Mouse (Mus musculus) brain, embryonic 14.5 days (tissue): ENCODE results near the gene Prp2. TPM values are rescaled to one million over a fixed set of nuclear protein-coding genes. Genes with fewer than 3 reads are reported as not detected.
"Not testable (repeated sequence)": the region's sequence is repeated elsewhere in the genome, so short reads cannot be mapped to it uniquely, and the experiment has no call there.

Source experiments
- DNase-seq: peaks from one replicate; pipeline ENCODE4 v3.0.0-alpha.2; 2011; ENCODE audit warnings: low read depth
- CTCF ChIP-seq: fragments of 200-500 bp; IDR thresholded peaks from 2 replicates; pipeline ENCODE4 v1.5.1; 2012; ENCODE audit warnings: inconsistent platforms, mild to moderate bottlenecking, moderate library complexity, borderline replicate concordance; ENCODE audit not compliant: insufficient read depth, insufficient read length; ENCODE audit errors: extremely low read depth
- POLR2A ChIP-seq: fragments of 200-500 bp; IDR thresholded peaks from 2 replicates; pipeline ENCODE4 v1.6.1; 2012; ENCODE audit warnings: mild to moderate bottlenecking, inconsistent platforms, borderline replicate concordance; ENCODE audit not compliant: poor library complexity, insufficient read depth, insufficient read length, severe bottlenecking; ENCODE audit errors: extremely low read depth
- polyA plus RNA-seq: library from polyadenylated mRNA; depleted of rRNA; stranded (reverse); fragments of >200 nt; gene quantifications from 2 replicates; pipeline ENCODE4 v1.2.3, GENCODE M21; 2012; rRNA removed

Prp2 gene
- not detected in 2 replicates for polyA plus RNA-seq

DNA sequence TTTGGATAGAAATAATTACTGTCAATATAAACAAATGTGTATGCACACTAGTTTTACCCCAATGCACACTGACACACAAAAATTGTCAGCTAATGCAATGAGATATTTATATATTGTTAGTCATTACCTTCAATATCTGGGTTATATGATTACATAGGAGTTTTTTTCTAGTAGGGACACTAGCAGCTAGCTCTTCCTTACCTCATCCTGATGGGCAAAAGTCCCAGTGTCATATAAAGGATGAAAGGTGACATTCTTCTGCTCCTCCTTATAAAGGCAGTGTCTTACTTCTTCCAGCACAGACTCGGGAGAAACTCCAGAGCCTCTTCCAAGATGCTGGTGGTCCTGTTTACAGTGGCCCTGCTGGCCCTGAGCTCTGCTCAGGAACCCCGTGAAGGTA is at the start of gene Prp2:
Gene Prp2 (plus strand): TSS at position 301 of the 400 bp plus-strand sequence.
- not testable (repeated sequence) for DNase-seq

DNA sequence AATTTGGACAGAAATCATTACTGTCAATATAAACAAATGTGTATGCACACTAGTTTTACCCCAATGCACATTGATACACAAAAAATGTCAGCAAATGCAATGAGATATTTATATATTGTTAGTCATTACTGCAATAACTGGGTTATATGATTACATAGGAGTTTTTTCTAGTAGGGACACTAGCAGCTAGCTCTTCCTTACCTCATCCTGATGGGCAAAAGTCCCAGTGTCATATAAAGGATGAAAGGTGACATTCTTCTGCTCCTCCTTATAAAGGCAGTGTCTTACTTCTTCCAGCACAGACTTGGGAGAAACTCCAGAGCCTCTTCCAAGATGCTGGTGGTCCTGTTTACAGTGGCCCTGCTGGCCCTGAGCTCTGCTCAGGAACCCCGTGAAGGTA is 26.2 kb upstream of the Prp2 start, which contains the start of gene Prh1:
Gene Prh1 (plus strand): TSS at position 301 of the 400 bp plus-strand sequence.
- DNase-seq = not testable (repeated sequence)

DNA sequence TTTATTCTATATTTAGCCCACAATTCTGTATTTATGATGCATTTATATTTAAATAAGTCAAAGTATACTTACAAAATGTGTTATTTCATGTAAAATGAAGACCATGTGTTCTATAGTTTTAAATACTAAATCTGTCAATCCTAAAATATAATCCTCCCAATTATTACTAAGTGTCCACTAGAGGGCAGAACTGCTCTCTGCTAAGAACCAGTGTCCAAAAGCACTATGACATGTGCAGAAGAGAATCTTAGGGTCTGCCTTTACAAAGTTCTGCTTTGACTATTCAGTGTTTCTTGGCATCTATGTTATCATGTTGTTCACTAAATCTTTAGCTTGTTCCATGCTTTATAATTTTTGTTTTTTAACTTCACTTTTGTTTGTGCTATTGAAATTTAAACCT is 53.7 kb downstream of the Prp2 start:
- TF ChIP-seq CTCF (peak; percentile 14; the same call in 1 of the 2 replicates), POLR2A (no peak)
- DNase-seq = peak; percentile 24

Other genes with a start within 250 kb of the Prp2 start
- gene Gm8882, start 231.8 kb upstream of the Prp2 start, polyA plus RNA-seq = not detected in 2 replicates
- not detected in 2 replicates for gene Prh1, start 26.1 kb upstream of the Prp2 start, polyA plus RNA-seq
- not detected in 2 replicates for gene A630073D07Rik, start 55.6 kb downstream of the Prp2 start, polyA plus RNA-seq
- gene Tas2r120, start 61.0 kb downstream of the Prp2 start, polyA plus RNA-seq = not detected in 2 replicates
- not detected in 2 replicates for gene Tas2r121, start 105.1 kb downstream of the Prp2 start, polyA plus RNA-seq
- gene Tas2r122, start 116.0 kb downstream of the Prp2 start, polyA plus RNA-seq = not detected in 2 replicates
- not detected in 2 replicates for gene Tas2r115, start 142.1 kb downstream of the Prp2 start, polyA plus RNA-seq
- gene Tas2r124, start 158.8 kb downstream of the Prp2 start, polyA plus RNA-seq = not detected in 2 replicates
- not detected in 2 replicates for gene Tas2r102, start 166.2 kb downstream of the Prp2 start, polyA plus RNA-seq
- gene Tas2r136, start 182.2 kb downstream of the Prp2 start, polyA plus RNA-seq = not detected in 2 replicates
- not detected in 2 replicates for gene Tas2r117, start 206.9 kb downstream of the Prp2 start, polyA plus RNA-seq